Mouse (Mus musculus) ZHBTc4 (cell line): Measurements from ENCODE around the gene Hopx.

Experiments used
- DNase-seq: peaks from one replicate; pipeline ENCODE4 v3.0.0-alpha.2; 2011; ENCODE audit warnings: low read depth, low spot score

Gene Hopx

DNA sequence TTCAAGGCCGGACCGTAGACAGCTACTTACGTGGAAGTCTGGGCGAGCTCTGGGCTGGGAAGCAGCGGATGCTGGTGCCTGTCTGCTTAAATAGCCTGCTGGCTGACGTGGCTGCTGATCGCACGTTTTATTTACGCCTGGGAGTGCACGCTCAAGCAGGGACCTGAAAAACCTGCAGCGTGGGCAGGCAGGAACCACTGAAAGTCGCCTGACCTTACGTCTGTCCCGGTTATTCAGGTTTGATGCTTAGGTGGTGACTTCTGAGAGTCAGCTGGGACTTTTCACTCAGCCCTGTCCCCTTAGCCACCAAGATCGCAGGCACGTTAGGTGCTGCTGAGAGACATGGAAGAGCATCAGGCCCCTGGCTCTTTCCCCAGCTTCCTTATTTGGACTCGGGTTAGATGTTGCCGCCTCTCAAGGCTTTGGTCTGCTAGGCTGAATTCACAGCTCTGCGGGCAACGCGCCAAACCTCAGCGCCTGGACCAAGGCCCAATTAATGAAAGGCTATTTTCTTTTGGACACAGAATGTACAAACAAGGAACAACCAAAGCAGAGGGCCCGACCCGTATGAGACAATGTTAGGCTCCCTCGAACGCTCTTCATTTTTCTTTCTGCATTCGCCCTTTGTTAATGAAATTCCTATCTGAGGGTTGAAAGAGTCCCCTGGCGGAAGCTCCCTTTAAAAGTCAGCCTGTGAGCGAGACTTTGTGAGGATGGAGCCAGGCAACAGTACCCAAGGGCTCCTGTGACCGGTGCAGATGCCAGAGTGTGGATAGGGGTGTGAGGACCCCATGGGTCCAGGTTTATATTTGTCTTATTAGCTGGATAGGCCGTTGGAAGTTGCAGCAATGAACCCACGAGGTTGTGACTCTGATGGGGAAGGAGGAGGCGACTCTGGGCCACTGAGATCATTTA, at the start of gene Hopx:
TSS of gene Hopx (minus strand) at position 305 of the 915 bp plus-strand sequence.
- DNase-seq = peak; percentile 42

DNA sequence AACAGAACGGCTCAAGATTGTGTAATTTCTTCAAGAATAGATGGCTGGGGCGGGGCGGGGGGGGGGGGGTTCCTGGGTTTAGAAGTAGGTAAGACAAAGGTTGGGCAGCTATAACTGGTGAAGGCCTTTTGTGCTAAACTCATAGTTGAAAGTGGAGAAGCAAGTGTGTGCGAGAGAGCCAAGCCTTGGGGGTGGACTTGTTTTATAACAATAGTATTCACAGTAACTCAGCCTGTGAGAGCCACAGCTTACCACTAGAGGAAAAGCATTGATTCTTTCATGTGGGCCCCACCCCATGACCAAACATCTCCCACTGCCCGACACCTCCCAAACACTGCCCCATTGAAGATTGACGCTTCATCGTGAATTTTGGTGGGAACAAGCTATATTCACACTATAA, 48.7 kb upstream of the Hopx start:
- no peak for DNase-seq

DNA sequence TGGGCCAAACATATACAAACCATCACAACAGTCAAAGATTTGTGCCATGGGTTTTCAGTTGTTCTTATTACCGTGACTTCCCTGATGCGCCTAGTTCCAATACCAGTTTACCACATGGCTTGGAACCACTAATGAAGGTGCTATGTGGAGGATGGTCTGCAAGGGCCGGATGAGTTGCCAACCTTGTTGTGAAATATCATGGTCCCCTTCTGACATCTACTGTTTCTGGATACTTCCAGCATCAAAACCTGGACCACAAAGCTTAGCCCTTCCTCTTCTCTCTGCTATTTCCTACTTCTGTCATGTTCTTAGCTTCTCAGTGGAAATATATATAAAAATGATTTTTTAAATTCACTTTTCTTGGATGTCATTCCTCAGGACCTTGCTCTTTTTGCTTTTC, 47.6 kb upstream of the Hopx start:
- no peak for DNase-seq

DNA sequence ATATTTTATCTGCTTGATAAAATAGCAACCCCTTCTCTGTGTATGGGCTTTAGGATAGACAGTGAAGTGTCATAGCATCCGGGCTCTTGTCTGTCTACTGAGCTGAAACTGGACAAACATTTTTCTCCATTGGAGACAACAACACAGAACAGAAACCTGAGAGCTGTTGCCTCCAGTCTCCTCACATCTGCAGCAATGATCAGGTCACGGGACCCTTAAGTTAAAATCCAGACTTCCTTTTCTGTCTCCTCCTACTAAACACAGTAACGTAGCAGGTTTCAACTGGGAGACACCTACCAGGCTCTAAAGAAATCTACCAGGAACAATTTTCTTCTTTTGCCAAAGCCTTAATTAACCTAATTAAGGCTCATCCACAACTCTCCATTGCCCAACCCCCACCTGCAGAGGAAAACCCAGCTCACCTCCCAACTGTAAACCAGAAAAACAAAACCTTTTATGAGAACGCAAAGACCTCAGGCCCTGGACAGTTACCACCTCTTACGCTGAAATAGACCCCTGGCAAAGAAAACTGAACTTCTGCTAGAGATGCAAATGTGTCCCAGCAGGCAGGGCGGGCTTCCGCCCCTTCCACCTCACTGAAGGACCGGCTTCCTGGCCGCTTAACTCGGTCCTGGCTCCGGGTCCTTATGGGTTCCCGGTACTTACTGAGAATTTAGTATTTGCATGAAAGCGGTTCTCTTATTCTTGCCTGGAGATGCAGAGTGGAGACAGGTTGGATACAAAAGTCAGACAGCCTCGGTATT, 43.0 kb upstream of the Hopx start:
- no peak for DNase-seq

DNA sequence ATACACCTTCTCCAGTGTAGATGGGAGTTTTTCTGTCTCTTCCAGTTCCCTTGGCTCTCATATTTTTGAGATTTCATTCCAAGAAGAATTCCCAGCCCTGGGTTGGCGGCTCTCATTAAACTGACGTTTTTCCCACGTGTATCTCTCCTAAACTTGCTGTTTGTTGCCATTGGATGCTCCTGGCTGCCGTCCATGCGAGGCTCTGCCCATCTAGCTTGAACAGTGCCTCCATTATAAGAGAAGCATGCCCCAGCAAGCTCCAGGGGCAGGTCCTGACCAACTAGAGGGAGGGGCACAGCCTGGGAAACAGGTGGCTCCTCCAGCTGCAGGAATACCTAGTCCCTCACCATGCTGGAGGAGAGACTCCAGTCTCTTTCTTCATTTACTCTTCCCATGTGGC, 42.0 kb upstream of the Hopx start:
- no peak for DNase-seq

DNA sequence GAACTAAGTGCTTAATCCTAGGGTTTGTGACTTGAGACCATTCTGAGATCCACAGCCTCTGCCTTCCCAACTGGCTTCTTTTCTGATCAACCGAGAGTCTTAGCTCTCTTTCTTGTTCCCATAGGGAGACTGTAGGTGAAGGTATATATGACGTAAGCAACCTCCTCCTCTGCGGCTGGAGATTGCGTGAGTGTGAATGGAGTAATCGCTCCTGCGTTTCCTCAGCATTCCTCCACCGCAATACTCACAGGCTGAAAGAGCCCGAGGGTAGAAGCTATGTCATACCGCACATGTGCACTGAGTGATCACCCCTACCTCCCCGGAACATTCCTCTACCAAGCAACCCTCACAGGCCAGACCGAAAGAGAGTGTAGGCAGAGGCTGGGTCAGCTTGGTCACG, 40.6 kb upstream of the Hopx start:
- peak; percentile 45 for DNase-seq

DNA sequence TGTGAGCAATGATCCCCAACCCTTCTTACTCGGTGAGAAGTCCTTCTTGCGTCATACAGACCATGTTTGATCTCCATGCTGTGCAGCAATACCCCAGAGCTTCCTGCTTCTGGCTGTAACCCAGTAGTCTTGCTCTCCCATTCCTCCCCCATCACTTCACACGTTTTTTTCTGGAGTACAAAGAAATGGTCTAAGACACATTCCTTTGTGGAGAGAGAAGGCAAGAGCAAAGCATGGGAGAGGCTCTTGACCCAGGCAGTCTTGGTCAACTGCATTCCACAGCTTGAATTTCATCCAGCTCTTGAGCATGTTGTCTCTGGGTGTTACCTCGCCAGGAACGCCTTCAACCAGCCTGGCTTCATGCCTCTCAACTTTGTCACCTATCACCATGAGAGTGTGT, 39.9 kb upstream of the Hopx start:
- DNase-seq = peak; percentile 52

DNA sequence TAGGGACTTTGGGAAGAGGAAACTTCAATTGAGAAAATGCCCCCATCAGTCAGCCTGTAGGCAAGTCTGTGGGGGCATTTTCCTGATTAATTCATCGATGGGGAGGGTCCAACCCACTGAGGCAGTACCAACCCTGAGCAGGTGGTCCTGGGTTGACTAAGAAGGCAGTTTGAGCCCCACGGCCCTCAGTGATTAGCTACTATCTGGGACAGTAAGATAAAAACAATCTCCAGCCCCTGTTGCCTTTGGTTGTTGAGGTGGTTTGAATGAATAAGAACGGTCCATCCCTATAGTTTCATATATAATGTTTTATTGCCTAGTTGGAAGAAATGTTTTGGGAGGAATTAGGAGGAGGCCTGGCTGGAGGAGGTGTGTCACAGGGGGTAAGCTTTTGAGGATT, 36.8 kb upstream of the Hopx start:
- no peak for DNase-seq

DNA sequence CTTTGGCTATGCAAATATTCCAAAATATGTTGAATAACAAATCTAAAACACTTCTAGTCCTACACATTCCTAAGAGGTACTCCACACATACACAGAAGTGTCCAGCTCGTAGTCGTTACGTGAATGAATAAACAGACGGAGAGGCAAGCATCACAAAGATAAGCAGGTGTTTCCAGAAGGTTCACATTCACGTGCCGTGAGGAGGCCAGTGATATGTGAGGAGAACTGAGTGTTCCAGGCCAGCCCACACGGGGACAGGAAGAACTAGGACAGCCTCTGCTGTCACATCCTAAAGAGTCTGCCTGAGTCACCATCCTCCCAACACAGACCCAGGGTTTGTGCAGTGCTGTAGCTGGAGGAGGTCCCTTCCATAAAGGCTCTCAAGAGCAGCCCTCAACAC, 36.2 kb upstream of the Hopx start:
- DNase-seq = no peak

DNA sequence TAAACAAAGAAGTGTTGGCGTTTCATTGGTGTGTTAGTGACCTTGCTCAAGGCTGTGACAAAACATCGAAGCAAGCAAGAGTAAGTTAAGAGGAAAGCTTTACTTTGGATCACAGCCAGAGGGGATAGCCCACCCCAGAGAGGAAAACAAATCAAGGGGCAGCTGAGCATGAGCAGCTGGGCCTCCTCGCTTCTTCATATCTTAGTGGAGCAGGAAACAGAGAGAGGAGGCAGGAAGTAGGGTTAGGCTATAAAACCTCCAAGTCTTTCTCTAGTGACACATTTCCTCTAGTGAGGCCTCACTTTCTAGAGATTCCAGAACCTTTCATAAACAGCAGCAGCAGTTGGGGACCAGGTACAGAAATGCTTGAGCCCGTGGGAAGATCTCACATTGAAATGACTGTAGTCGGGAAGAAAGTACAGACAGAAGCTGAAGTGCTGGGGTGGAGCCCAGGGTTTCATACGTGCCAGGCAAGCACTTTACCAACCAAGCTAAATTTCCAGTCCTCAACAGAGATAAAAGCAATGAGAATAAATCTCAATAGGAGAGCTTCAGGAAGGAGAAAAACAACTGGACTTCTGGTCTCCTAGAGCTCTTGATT, 33.2 kb upstream of the Hopx start:
- DNase-seq = no peak

DNA sequence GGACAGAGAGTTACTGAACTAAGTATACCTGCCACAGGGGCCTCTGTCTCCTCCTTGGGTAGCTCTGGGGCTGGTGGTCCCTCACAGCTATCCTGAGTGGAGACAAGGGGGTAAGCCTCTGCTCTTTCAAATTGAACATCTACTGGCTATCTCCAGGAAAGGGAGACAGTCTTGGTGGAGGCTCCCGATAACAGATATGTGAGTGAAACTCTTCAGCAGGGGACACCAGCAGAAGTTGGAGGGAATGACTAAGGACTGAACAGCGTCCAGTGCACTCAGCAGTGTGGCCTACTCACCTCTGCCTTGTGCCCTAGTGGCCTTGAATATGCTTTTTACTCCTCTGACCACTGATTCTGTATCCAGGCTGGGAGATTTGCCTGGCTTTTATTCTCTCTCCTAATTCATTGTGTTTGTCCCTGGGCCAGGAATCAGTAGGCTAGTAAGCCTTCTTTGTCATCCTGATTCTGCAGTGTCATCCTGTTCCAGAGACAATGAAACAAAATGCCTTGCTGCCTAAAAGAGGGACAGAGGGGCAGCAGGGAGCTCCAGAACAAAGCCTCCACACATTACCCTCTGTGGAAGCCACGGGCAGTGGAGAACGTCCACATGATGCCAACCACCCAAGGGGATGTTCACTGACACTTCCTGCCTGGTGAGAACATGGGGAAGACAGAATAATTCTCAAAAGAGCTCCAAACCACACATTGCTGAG, 31.7 kb upstream of the Hopx start:
- no peak for DNase-seq

DNA sequence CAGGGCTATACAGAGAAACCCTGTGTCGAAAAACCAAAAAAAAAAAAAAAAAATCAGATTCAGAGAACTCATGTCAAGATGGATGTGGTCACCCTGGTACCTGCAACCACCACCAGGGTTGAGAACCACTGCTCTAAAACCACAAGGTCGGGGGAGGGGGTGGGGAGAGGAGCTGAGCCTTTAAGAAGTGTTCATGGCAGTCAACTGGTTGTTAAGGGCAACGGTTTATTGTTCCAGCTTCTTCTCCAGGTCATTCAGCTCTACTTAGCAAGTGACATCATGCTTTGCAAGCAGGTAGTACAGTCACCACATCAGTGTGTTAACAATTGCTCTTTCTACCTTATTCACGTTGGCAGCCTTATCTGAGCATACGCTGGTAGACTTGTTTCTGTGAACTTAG, 29.7 kb upstream of the Hopx start:
- DNase-seq = peak; percentile 63

DNA sequence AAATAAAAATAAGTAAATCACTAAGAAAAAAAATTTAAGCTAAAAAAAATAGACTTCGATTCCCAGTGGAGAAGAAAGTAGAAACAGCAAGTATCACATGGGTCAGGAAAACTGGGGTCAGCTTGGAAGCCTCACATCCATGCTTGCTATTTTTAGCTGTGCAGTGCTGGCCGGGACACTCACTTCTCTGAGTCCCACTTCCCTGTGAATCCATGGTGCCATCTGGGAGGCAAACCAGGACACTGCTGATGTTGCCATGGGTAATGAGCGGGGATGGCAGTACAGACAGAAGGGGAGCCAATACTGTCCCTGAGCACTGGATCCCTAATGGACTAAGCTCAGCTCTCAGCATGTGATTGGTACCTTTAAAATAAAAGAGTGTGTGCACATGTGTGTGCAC, 28.2 kb upstream of the Hopx start:
- DNase-seq = no peak

DNA sequence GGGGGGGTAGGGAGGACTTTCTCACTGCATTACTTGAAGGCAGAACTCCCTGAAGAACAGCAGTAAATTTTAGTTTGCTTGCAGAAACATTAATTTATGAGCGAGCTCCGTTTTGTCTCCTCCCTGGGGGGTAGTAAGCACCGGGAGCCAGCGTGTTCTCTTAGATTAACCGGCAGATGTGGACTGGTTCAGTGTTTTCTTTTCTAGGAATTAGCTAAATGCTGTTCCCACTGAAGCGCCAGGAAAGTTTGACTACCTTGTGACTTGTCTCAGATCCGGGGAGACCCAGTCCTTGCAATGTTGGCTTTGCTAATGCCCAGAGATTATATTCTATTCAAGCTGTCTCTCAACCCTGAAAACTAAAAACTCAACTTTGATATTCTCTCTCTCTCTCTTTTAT, 26.4 kb upstream of the Hopx start:
- no peak for DNase-seq

DNA sequence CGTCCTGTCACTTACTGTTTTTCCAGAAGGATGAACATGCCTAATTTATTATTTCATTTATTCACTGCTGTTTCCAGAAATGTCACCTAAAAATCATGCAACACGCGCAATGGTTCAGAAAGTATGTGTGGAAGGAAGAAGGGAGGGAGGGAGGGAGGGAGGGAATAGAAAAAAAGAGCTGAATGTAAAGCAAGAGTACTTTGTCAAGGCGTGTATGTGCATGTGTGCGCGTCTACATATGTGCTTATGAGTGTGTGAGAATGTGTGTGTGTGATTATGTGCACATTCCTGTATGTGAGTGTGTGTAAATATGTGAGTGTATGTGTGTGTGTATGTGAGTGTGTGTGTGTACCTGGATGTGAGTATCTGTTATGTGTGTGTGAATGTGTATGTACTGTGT, 25.9 kb upstream of the Hopx start:
- DNase-seq = no peak

DNA sequence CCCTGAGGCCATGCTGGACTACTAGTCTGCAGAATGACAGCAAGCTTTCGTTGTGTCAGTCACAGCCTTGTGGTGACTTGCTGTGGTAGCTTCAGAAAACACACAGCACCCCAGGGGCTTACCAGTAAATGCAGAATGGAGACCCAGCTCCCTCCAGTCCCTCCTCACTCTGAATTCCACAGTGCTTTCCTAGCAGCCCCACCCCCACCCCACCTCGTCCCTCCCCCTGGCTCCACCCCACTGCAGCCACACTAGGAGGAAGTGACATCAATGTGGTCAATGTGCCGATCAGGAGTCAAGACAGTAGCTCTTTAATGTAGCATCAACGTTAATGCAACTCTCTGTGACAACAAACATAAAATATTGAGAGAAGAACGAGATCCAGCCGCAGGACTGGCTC, 25.2 kb upstream of the Hopx start:
- no peak for DNase-seq

DNA sequence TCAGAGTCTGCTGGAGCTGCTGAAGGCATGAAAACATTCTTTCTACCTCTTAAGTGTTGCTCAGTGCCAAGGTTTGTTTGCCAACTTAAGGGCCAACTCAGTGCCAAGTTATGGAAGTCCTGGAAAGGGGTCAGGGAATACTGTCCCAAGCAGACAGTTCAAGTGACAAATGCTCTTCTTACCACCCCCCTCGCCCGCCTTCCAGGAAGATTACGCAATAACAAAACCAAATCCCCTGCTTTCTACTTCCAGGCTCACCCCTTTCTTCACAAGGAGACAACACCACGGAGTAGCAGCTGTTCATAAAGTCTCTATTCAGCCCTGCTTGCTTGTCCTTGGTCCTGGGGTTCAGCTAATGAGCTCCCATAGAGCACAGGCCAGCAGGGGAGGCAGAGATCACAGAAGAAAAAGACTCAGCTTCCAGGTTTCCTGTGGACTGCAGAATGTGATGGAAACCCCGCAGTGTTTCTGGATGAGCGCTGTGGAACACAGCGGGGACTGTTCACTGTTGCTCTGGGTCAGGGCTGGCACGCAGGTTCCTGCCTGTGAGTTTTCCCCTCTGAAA, 22.9 kb upstream of the Hopx start:
- no peak for DNase-seq

DNA sequence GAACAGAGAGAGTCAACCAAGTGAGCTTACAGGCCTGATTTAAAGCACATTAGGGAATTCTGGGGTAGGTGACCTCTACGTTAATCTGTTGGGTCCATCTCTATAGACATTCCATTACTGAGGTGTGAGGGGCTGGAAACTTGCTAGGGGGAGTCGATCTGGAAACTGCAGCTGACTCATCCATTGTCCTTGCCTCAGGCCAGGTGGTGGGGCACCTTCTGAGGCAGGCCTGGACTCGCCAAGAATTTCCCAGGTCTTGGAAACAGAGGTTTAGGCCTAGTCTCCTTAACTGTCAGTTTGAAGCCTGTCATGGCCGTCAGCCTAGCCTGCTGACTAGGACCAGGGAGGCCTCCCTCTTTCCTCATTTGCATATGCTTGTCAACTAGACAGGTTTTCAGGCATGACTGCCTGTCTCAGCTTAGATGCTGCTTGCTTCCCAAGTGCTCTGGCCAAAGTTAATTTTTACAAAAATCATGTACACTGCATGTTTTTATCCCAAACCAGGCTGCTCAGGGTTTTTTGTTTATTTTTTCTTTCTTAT, 21.8 kb upstream of the Hopx start:
- no peak for DNase-seq

DNA sequence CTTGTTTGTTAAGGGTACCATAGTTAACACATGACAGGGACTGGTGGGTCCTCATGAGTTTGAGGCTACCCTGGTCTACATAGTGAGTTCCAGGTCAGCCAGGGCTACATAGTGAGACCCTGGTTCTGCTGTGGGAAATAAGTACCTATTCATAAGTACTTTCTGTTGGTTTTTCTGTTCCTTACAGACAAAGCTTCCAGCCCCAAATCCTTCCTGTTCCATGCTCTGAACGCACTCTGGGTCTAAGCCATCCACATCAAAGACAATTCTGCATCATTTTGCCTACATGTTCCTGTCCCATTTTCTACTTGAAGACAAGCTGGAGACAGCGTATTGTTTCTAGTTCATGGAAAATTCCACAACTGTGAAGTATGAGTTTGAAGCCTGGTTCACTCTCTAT, 20.0 kb upstream of the Hopx start:
- DNase-seq = no peak

DNA sequence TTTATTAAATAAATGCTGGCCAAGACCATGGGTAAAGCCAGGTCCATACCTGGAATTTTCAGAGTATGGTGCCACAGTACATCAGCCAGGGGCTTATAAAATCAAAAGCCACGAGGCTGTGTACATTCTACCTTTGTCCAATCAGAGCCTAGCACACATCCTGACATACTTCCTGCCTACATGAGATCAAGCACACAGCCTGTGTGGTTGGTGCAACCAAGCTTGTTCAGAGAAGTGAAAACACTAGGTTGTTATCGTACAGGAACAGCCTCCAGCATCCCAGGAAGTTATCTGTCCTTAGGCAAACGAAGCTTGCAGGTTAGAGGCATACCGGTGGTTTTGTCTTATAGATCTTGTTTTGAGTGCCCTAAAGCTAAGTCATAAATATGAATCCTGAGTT, 19.5 kb upstream of the Hopx start:
- DNase-seq = no peak

DNA sequence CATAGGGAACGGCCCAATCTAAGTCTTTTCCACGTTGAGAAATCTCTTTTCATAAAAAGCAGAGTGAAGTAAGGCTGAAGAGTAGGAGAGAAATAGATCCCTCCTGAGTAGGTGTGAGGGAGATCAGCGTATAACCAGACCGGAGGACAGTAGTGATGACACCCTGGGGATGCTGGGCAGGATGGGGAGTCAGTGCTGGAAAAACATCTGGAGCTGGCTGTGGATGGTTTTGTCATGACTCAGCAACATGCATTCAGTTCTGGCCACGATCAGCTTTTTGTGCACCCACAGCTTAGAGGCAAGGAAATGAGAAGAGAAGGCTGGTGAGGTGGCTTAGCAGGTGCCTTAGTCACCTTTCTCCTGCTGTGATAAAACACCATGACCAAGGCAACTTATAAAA, 19.0 kb upstream of the Hopx start:
- DNase-seq = no peak
